ENCODE assay signal across 16 mouse cellular contexts in the genomic region with DNA sequence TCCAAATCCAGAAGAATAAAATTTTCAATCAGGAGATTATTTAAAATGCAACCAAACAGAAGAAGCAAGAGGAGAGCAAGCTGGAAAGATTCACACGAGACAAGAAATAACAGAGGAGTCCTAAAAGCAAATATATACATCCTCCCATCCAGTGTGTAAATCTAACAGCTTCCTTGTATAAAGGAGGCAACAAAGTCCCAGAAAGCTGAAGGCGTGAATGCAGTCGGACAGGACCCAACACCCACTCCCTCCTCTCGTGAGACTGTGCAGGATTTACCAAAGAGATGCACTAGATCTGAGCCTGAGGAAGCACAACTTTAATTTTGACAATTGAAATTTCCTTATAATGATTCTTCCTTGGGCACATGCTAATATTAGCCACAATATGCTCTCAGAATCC.
DNase-seq lines count a peak whose midpoint lies in the region; ATAC-seq and TF ChIP-seq lines count a peak whose summit lies in the region.
"Had no signal": no experiment of that assay in that cellular context is flagged by ENCODE, and none has a peak within 500 bp of the region (broad histone marks: within the 10 kb centered on the region; RNA-seq: fewer than 3 reads in every experiment).

No protein-coding gene starts in this region.

- TF ChIP-seq CTCF in lung, embryonic 14.5 days (IDR thresholded peaks at IDR 0.05; ENCODE audit: low read depth) = no peak
- TF ChIP-seq CTCF in lung, postnatal 0 days (IDR thresholded peaks at IDR 0.05) = no peak
- TF ChIP-seq CTCF in stomach, postnatal 0 days (IDR thresholded peaks at IDR 0.05; ENCODE audit: low read depth) = no peak
- no peak for TF ChIP-seq CTCF in forebrain, postnatal 0 days (IDR thresholded peaks at IDR 0.05; ENCODE audit: low read depth)

- no peak for TF ChIP-seq EP300 in lung, postnatal 0 days (IDR thresholded peaks at IDR 0.05)
- TF ChIP-seq EP300 in stomach, postnatal 0 days (optimal IDR thresholded peaks at IDR 0.05) = peak; percentile 1

- no peak for ATAC-seq in heart, embryonic 16.5 days (replicated peaks; ENCODE audit: extremely low read depth, insufficient read depth, low FRiP score)
- no peak for ATAC-seq in lung, embryonic 14.5 days (ENCODE audit: insufficient read depth)
- ATAC-seq in lung, postnatal 0 days = no peak
- ATAC-seq in stomach, postnatal 0 days (ENCODE audit: low FRiP score, low TSS enrichment) = no peak
- no peak for ATAC-seq in forebrain, postnatal 0 days
- ATAC-seq: hindbrain, postnatal 0 days; midbrain, embryonic 16.5 days had no signal

- H3K4me1 ChIP-seq in heart, embryonic 16.5 days (ENCODE audit: control insufficient read depth, insufficient read depth, low read length) = no peaks in the 10 kb centered on the region
- H3K4me1 ChIP-seq in heart, embryonic 10.5 days = no peaks in the 10 kb centered on the region
- no peaks in the 10 kb centered on the region for H3K4me1 ChIP-seq in lung, embryonic 14.5 days (ENCODE audit: insufficient read depth)
- no peaks in the 10 kb centered on the region for H3K4me1 ChIP-seq in lung, postnatal 0 days (ENCODE audit: insufficient read depth, low read depth, low read length)
- H3K4me1 ChIP-seq in limb, embryonic 10.5 days = no peaks in the 10 kb centered on the region
- H3K4me1 ChIP-seq in stomach, postnatal 0 days (replicated peaks; ENCODE audit: control insufficient read depth, insufficient read depth) = no peaks in the 10 kb centered on the region
- no peaks in the 10 kb centered on the region for H3K4me1 ChIP-seq in forebrain, postnatal 0 days (ENCODE audit: insufficient read depth)
- H3K4me1 ChIP-seq: forebrain, embryonic 10.5 days; heart, embryonic 13.5 days; midbrain, embryonic 10.5 days; neural tube, embryonic 13.5 days had no signal

- WGBS in heart, embryonic 16.5 days = 49% methylated on average over 4 of the region's 4 CpGs
- WGBS in heart, embryonic 10.5 days = 60% methylated on average over 4 of the region's 4 CpGs
- 42% methylated on average over 4 of the region's 4 CpGs for WGBS in lung, embryonic 14.5 days
- WGBS in lung, postnatal 0 days = 34% methylated on average over 4 of the region's 4 CpGs
- WGBS in limb, embryonic 10.5 days = 71% methylated on average over 4 of the region's 4 CpGs
- 26% methylated on average over 4 of the region's 4 CpGs for WGBS in stomach, postnatal 0 days
- WGBS in forebrain, postnatal 0 days = 58% methylated on average over 4 of the region's 4 CpGs

- H3K36me3 ChIP-seq in heart, embryonic 16.5 days (ENCODE audit: control insufficient read depth, insufficient read depth) = no peaks in the 10 kb centered on the region
- no peaks in the 10 kb centered on the region for H3K36me3 ChIP-seq in heart, embryonic 10.5 days
- H3K36me3 ChIP-seq in lung, embryonic 14.5 days (ENCODE audit: insufficient read depth) = no peaks in the 10 kb centered on the region
- H3K36me3 ChIP-seq in lung, postnatal 0 days (ENCODE audit: insufficient read depth, low read length) = no peaks in the 10 kb centered on the region
- H3K36me3 ChIP-seq in limb, embryonic 10.5 days = no peaks in the 10 kb centered on the region
- no peaks in the 10 kb centered on the region for H3K36me3 ChIP-seq in stomach, postnatal 0 days (ENCODE audit: control insufficient read depth, insufficient read depth, low read length)
- H3K36me3 ChIP-seq in forebrain, postnatal 0 days (ENCODE audit: insufficient read depth) = no peaks in the 10 kb centered on the region
- H3K36me3 ChIP-seq: forebrain, embryonic 10.5 days; heart, embryonic 13.5 days; midbrain, embryonic 10.5 days; neural tube, embryonic 13.5 days had no signal

- H3K4me3 ChIP-seq in heart, embryonic 16.5 days (ENCODE audit: low read length) = no peak overlapping the region
- no peak overlapping the region for H3K4me3 ChIP-seq in heart, embryonic 10.5 days
- no peak overlapping the region for H3K4me3 ChIP-seq in lung, embryonic 14.5 days (ENCODE audit: low read depth, low read length)
- no peak overlapping the region for H3K4me3 ChIP-seq in lung, postnatal 0 days (ENCODE audit: low read depth, low read length)
- no peak overlapping the region for H3K4me3 ChIP-seq in limb, embryonic 10.5 days
- H3K4me3 ChIP-seq in stomach, postnatal 0 days (ENCODE audit: low read depth, low read length) = no peak overlapping the region
- H3K4me3 ChIP-seq in forebrain, postnatal 0 days (ENCODE audit: low read depth, low read length) = no peak overlapping the region
- H3K4me3 ChIP-seq: forebrain, embryonic 10.5 days; heart, embryonic 13.5 days; left cerebral cortex, adult 2 months; midbrain, embryonic 10.5 days; myocyte; neural tube, embryonic 13.5 days had no signal

- peak overlapping the region; percentile 33 for H3K27ac ChIP-seq in heart, embryonic 16.5 days (ENCODE audit: low read length)
- H3K27ac ChIP-seq in heart, embryonic 10.5 days = no peak overlapping the region
- 0 out of 2 replicates have a peak overlapping the region, but pooled peaks have one; percentile 43 for H3K27ac ChIP-seq in lung, embryonic 14.5 days (ENCODE audit: low read depth)
- H3K27ac ChIP-seq in lung, postnatal 0 days (ENCODE audit: low read length) = no peak overlapping the region
- H3K27ac ChIP-seq in limb, embryonic 10.5 days = peak overlapping the region; percentile 25; the same call in 1 of the 2 replicates
- H3K27ac ChIP-seq in stomach, postnatal 0 days (replicated peaks) = peak overlapping the region; percentile 54; the same call in 1 of the 2 replicates
- no peak overlapping the region for H3K27ac ChIP-seq in forebrain, postnatal 0 days (ENCODE audit: low read depth, low read length)
- H3K27ac ChIP-seq: forebrain, embryonic 10.5 days; heart, embryonic 13.5 days; hindbrain, postnatal 0 days; left cerebral cortex, adult 2 months; midbrain, embryonic 10.5 days; neural tube, embryonic 13.5 days had no signal

- H3K27me3 ChIP-seq in heart, embryonic 16.5 days (ENCODE audit: control insufficient read depth, insufficient read depth, low read length) = no peaks in the 10 kb centered on the region
- H3K27me3 ChIP-seq in heart, embryonic 10.5 days (ENCODE audit: insufficient read depth, poor library complexity, severe bottlenecking) = no peaks in the 10 kb centered on the region
- no peaks in the 10 kb centered on the region for H3K27me3 ChIP-seq in lung, embryonic 14.5 days (ENCODE audit: insufficient read depth, low read length)
- no peaks in the 10 kb centered on the region for H3K27me3 ChIP-seq in lung, postnatal 0 days (replicated peaks; ENCODE audit: insufficient read depth, low read length)
- H3K27me3 ChIP-seq in limb, embryonic 10.5 days (ENCODE audit: low read depth, poor library complexity, severe bottlenecking) = no peaks in the 10 kb centered on the region
- no peaks in the 10 kb centered on the region for H3K27me3 ChIP-seq in stomach, postnatal 0 days (ENCODE audit: control insufficient read depth, insufficient read depth, low read length)
- no peaks in the 10 kb centered on the region for H3K27me3 ChIP-seq in forebrain, postnatal 0 days (ENCODE audit: insufficient read depth, low read length)
- H3K27me3 ChIP-seq: heart, embryonic 13.5 days; neural tube, embryonic 13.5 days had no signal

- H3K9me3 ChIP-seq in heart, embryonic 16.5 days (replicated peaks; ENCODE audit: control insufficient read depth, low read length) = no peaks in the 10 kb centered on the region
- H3K9me3 ChIP-seq in heart, embryonic 10.5 days = no peaks in the 10 kb centered on the region
- no peaks in the 10 kb centered on the region for H3K9me3 ChIP-seq in lung, embryonic 14.5 days (ENCODE audit: low read depth, low read length)
- H3K9me3 ChIP-seq in lung, postnatal 0 days (ENCODE audit: low read length) = no peaks in the 10 kb centered on the region
- H3K9me3 ChIP-seq in limb, embryonic 10.5 days (replicated peaks) = no peaks in the 10 kb centered on the region
- no peaks in the 10 kb centered on the region for H3K9me3 ChIP-seq in stomach, postnatal 0 days (ENCODE audit: control insufficient read depth, low read length)
- H3K9me3 ChIP-seq in forebrain, postnatal 0 days (ENCODE audit: low read length) = no peaks in the 10 kb centered on the region
- H3K9me3 ChIP-seq: forebrain, embryonic 10.5 days; heart, embryonic 13.5 days; midbrain, embryonic 10.5 days; neural tube, embryonic 13.5 days had no signal

- H3K9ac ChIP-seq in heart, embryonic 16.5 days (ENCODE audit: low read length) = no peak overlapping the region
- H3K9ac ChIP-seq in lung, embryonic 14.5 days = no peak overlapping the region
- H3K9ac ChIP-seq in lung, postnatal 0 days (replicated peaks; ENCODE audit: low read depth) = no peak overlapping the region
- H3K9ac ChIP-seq in stomach, postnatal 0 days (ENCODE audit: low read length) = no peak overlapping the region
- no peak overlapping the region for H3K9ac ChIP-seq in forebrain, postnatal 0 days
- H3K9ac ChIP-seq: heart, embryonic 13.5 days; neural tube, embryonic 13.5 days had no signal

- no peak overlapping the region for H3K4me2 ChIP-seq in heart, embryonic 16.5 days (ENCODE audit: low read depth, low read length)
- H3K4me2 ChIP-seq in lung, embryonic 14.5 days = no peak overlapping the region
- no peak overlapping the region for H3K4me2 ChIP-seq in lung, postnatal 0 days (replicated peaks; ENCODE audit: low read depth, low read length)
- no peak overlapping the region for H3K4me2 ChIP-seq in stomach, postnatal 0 days (replicated peaks; ENCODE audit: low read depth)
- no peak overlapping the region for H3K4me2 ChIP-seq in forebrain, postnatal 0 days (ENCODE audit: low read depth)
- H3K4me2 ChIP-seq: heart, embryonic 13.5 days; neural tube, embryonic 13.5 days had no signal

- DNase-seq in heart, embryonic 10.5 days (ENCODE audit: low spot score) = no peak
- DNase-seq in lung, embryonic 14.5 days = peak; percentile 24
- DNase-seq in lung, postnatal 0 days (ENCODE audit: low spot score) = no peak
- no peak for DNase-seq in limb, embryonic 10.5 days (ENCODE audit: low spot score)
- no peak for DNase-seq in stomach, postnatal 0 days (ENCODE audit: low spot score)
- DNase-seq in urinary bladder, postnatal 25 days (ENCODE audit: low spot score) = no peak
- no peak for DNase-seq in forebrain, postnatal 0 days

Comparison
In these comparisons a context has a peak if more than half of its experiments do, and no peak if none do; other contexts are left out.
1. H3K27ac ChIP-seq: peak in heart, embryonic 16.5 days (single experiment), lung, embryonic 14.5 days (single experiment), limb, embryonic 10.5 days (single experiment) and stomach, postnatal 0 days (single experiment); none in heart, embryonic 10.5 days (single experiment), lung, postnatal 0 days (single experiment) and forebrain, postnatal 0 days (single experiment).